ENCODE assay signal across 14 mouse cellular contexts in the genomic region with DNA sequence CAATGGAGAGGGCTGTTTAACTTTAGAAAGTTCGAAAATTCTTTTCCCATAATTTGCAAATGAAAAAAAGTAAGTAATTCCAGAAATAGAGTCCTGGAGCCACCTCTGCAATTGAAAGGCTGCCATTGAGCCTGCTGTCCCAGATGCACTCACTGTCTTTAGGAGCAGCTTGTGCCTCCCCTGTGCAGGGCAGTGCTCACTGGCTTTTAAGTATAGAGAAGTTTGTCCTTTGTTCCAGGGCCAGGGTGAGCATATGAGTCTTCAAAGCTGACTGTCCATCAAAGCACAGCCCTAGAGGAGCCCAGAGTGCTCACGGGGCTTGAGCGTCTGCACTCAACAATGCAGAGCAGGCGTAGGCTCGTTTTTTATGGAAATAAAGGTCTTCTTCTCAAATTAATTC. TPM values are rescaled to one million over a fixed set of nuclear protein-coding genes. Genes with fewer than 3 reads are reported as not detected.
DNase-seq lines count a peak whose midpoint lies in the region; ATAC-seq and TF ChIP-seq lines count a peak whose summit lies in the region.
"Had no signal": no experiment of that assay in that cellular context is flagged by ENCODE, and none has a peak within 500 bp of the region (broad histone marks: within the 10 kb centered on the region; RNA-seq: fewer than 3 reads in every experiment).

No protein-coding gene starts in this region.

- H3K9me3 ChIP-seq in forebrain, embryonic 12.5 days = no peaks in the 10 kb centered on the region
- no peaks in the 10 kb centered on the region for H3K9me3 ChIP-seq in forebrain, embryonic 13.5 days (replicated peaks)
- no peaks in the 10 kb centered on the region for H3K9me3 ChIP-seq in midbrain, embryonic 14.5 days (ENCODE audit: control insufficient read depth, low read length)
- no peaks in the 10 kb centered on the region for H3K9me3 ChIP-seq in heart, embryonic 12.5 days (replicated peaks)

- 11% methylated on average over 5 of the region's 5 CpGs for WGBS in forebrain, embryonic 12.5 days
- 11% methylated on average over 5 of the region's 5 CpGs for WGBS in forebrain, embryonic 13.5 days
- 10% methylated on average over 5 of the region's 5 CpGs for WGBS in midbrain, embryonic 14.5 days
- WGBS in heart, embryonic 12.5 days = 71% methylated on average over 5 of the region's 5 CpGs

- peak; percentile 24 to 36 for DNase-seq in left cerebral cortex, postnatal 36 days (ENCODE audit: low spot score in 2 of 2)
- no peak for DNase-seq in left cerebral cortex, postnatal 14 days (ENCODE audit: low spot score in 2 of 2)
- DNase-seq in brain, embryonic 14.5 days (ENCODE audit: low read depth) = peak; percentile 37
- peak; percentile 26 for DNase-seq in midbrain, embryonic 14.5 days
- no peak for DNase-seq in thymus, postnatal 25 days
- DNase-seq: adrenal gland, postnatal 25 days; kidney, adult 18-20 months; kidney, postnatal 25 days; liver, postnatal 0 days; lung, postnatal 4 days; thymus, postnatal 4 days had no signal

- intact Hi-C loops in left cerebral cortex, postnatal 36 days (cut with DNase I) = no loop called here
- intact Hi-C loops in left cerebral cortex, postnatal 14 days (cut with DNase I) = no loop called here

- no peaks in the 10 kb centered on the region for H3K27me3 ChIP-seq in forebrain, embryonic 12.5 days
- no peaks in the 10 kb centered on the region for H3K27me3 ChIP-seq in forebrain, embryonic 13.5 days
- H3K27me3 ChIP-seq in midbrain, embryonic 14.5 days (ENCODE audit: control insufficient read depth, insufficient read depth, low read length) = no peaks in the 10 kb centered on the region
- H3K27me3 ChIP-seq in heart, embryonic 12.5 days (replicated peaks) = no peaks in the 10 kb centered on the region

- H3K9ac ChIP-seq in forebrain, embryonic 12.5 days = no peak overlapping the region
- no peak overlapping the region for H3K9ac ChIP-seq in forebrain, embryonic 13.5 days
- H3K9ac ChIP-seq in midbrain, embryonic 14.5 days (replicated peaks; ENCODE audit: low read length) = no peak overlapping the region
- H3K9ac ChIP-seq in heart, embryonic 12.5 days = no peak overlapping the region
- H3K9ac ChIP-seq: liver, postnatal 0 days had no signal

- H3K27ac ChIP-seq in forebrain, embryonic 12.5 days = 0 out of 2 replicates have a peak overlapping the region, but pooled peaks have one; percentile 25
- no peak overlapping the region for H3K27ac ChIP-seq in forebrain, embryonic 13.5 days
- H3K27ac ChIP-seq in midbrain, embryonic 14.5 days (replicated peaks; ENCODE audit: low read depth, low read length) = no peak overlapping the region
- no peak overlapping the region for H3K27ac ChIP-seq in heart, embryonic 12.5 days (ENCODE audit: poor library complexity, severe bottlenecking)

- no peak for TF ChIP-seq CTCF in brain, embryonic 14.5 days (IDR thresholded peaks at IDR 0.05; ENCODE audit: borderline replicate concordance, extremely low read depth, insufficient read depth, insufficient read length)

- peak; percentile 46; the same call in 1 of the 2 replicates for ATAC-seq in forebrain, embryonic 12.5 days (ENCODE audit: low FRiP score)
- no peak for ATAC-seq in forebrain, embryonic 13.5 days
- ATAC-seq in midbrain, embryonic 14.5 days (ENCODE audit: low FRiP score, low TSS enrichment) = no peak
- no peak for ATAC-seq in heart, embryonic 12.5 days (ENCODE audit: insufficient number of reproducible peaks, low FRiP score)
- ATAC-seq: liver, postnatal 0 days had no signal

- H3K4me3 ChIP-seq in forebrain, embryonic 12.5 days (replicated peaks) = no peak overlapping the region
- H3K4me3 ChIP-seq in forebrain, embryonic 13.5 days = no peak overlapping the region
- H3K4me3 ChIP-seq in midbrain, embryonic 14.5 days (replicated peaks; ENCODE audit: low read depth, low read length) = no peak overlapping the region
- H3K4me3 ChIP-seq in heart, embryonic 12.5 days = no peak overlapping the region

- TF ChIP-seq POLR2A in brain, embryonic 14.5 days (IDR thresholded peaks at IDR 0.05; ENCODE audit: borderline replicate concordance, extremely low read depth, insufficient read depth, insufficient read length, poor library complexity, severe bottlenecking) = no peak

- H3K4me2 ChIP-seq in forebrain, embryonic 12.5 days = no peak overlapping the region
- no peak overlapping the region for H3K4me2 ChIP-seq in forebrain, embryonic 13.5 days
- no peak overlapping the region for H3K4me2 ChIP-seq in midbrain, embryonic 14.5 days (ENCODE audit: low read length)
- H3K4me2 ChIP-seq in heart, embryonic 12.5 days = no peak overlapping the region

- H3K4me1 ChIP-seq in forebrain, embryonic 12.5 days = peaks cover 16% of the 10 kb centered on the region
- peaks cover 9% of the 10 kb centered on the region for H3K4me1 ChIP-seq in forebrain, embryonic 13.5 days
- H3K4me1 ChIP-seq in midbrain, embryonic 14.5 days (ENCODE audit: control insufficient read depth, insufficient read depth, low read length) = 0 out of 2 replicates have a peak, but pooled peaks cover 5% of the 10 kb centered on the region
- H3K4me1 ChIP-seq in heart, embryonic 12.5 days (replicated peaks) = no peaks in the 10 kb centered on the region

- H3K36me3 ChIP-seq in forebrain, embryonic 12.5 days (replicated peaks) = no peaks in the 10 kb centered on the region
- no peaks in the 10 kb centered on the region for H3K36me3 ChIP-seq in forebrain, embryonic 13.5 days (ENCODE audit: poor library complexity, severe bottlenecking)
- no peaks in the 10 kb centered on the region for H3K36me3 ChIP-seq in midbrain, embryonic 14.5 days (ENCODE audit: control insufficient read depth, insufficient read depth, low read length)
- H3K36me3 ChIP-seq in heart, embryonic 12.5 days = peaks cover 7% of the 10 kb centered on the region

RNA-seq across cellular contexts. Expression of a gene that starts 59.7 kb away (rescaled TPM):
- 2.3 and 3.2 TPM in 2 replicates for polyA plus RNA-seq in forebrain, embryonic 12.5 days (2016; fragmentation: Nextera tagmentation; extraction: Ambion mirVana)
- polyA plus RNA-seq in forebrain, embryonic 13.5 days (2015; fragmentation: Nextera tagmentation; extraction: Ambion mirVana) = 1.5 and 2.0 TPM in 2 replicates
- total RNA-seq in left cerebral cortex, postnatal 36 days (2021) = 10 to 100 TPM; 42.6 to 52.3 TPM
- 10 to 100 TPM; 40.3 to 43.0 TPM for total RNA-seq in left cerebral cortex, postnatal 14 days (2021)
- polyA plus RNA-seq in brain, embryonic 14.5 days (2012; rRNA removed) = 1.0 and 1.9 TPM in 2 replicates
- 1.1 TPM in 2 replicates for polyA plus RNA-seq in midbrain, embryonic 14.5 days (2014; fragmentation: Nextera tagmentation; extraction: Ambion mirVana)
- 8.5 and 10.4 TPM in 2 replicates for polyA plus RNA-seq in heart, embryonic 12.5 days (2016; fragmentation: Nextera tagmentation; extraction: Ambion mirVana)

Comparison
In these comparisons a context has a peak if more than half of its experiments do, and no peak if none do; other contexts are left out.
1. DNase-seq: peak in left cerebral cortex, postnatal 36 days (2 of 2), brain, embryonic 14.5 days (single experiment) and midbrain, embryonic 14.5 days (single experiment); none in left cerebral cortex, postnatal 14 days (0 of 2) and thymus, postnatal 25 days (single experiment).